Mouse (Mus musculus) limb, embryonic 11.5 days (tissue): ENCODE results near the gene Gm49355. TPM values are rescaled to one million over a fixed set of nuclear protein-coding genes. Genes with fewer than 3 reads are reported as not detected.
A peak's percentile ranks its signal among the peaks of the same experiment; 100 is the strongest.

Experiments
- ATAC-seq: fragments of 200-750 bp; cut with Nextera tagmentation; 2 replicates; pipeline ENCODE4 v1.8.0; 2017; ENCODE audit warnings: low read depth; ENCODE audit not compliant: insufficient number of reproducible peaks, low FRiP score, low TSS enrichment
- DNase-seq: peaks from one replicate; pipeline ENCODE4 v3.0.0-alpha.2; 2015; ENCODE audit warnings: low spot score
- H3K27ac ChIP-seq: fragments of 300-500 bp; sonication (generic); replicated peaks from 2 replicates; pipeline ENCODE4 v1.5.1; 2014; ENCODE audit warnings: low read depth, mild to moderate bottlenecking, low read length
- H3K27me3 ChIP-seq: fragments of 300-500 bp; sonication (generic); 2 replicates; pipeline ENCODE4 v1.6.1; 2014; ENCODE audit warnings: mild to moderate bottlenecking, low read length, mixed read lengths; ENCODE audit not compliant: control insufficient read depth, insufficient read depth
- H3K36me3 ChIP-seq: fragments of 300-500 bp; sonication (generic); 2 replicates; pipeline ENCODE4 v1.6.1; 2014; ENCODE audit warnings: mild to moderate bottlenecking, low read length, moderate library complexity, mixed read lengths; ENCODE audit not compliant: control insufficient read depth, insufficient read depth
- H3K4me1 ChIP-seq: fragments of 300-500 bp; sonication (generic); 2 replicates; pipeline ENCODE4 v1.6.1; 2014; ENCODE audit warnings: low read length, mixed read lengths; ENCODE audit not compliant: control insufficient read depth, insufficient read depth
- H3K4me2 ChIP-seq: fragments of 300-500 bp; sonication (generic); 2 replicates; pipeline ENCODE4 v1.6.1; 2014; ENCODE audit warnings: low read depth, mild to moderate bottlenecking, moderate library complexity; ENCODE audit not compliant: severe bottlenecking
- H3K4me3 ChIP-seq: fragments of 300-500 bp; sonication (generic); 2 replicates; pipeline ENCODE4 v1.5.1; 2014; ENCODE audit warnings: low read depth, low read length
- H3K9ac ChIP-seq: fragments of 300-500 bp; sonication (generic); 2 replicates; pipeline ENCODE4 v1.6.1; 2014; ENCODE audit warnings: mild to moderate bottlenecking, low read length
- H3K9me3 ChIP-seq: fragments of 300-500 bp; sonication (generic); 2 replicates; pipeline ENCODE4 v1.6.1; 2016; ENCODE audit warnings: low read length; ENCODE audit not compliant: control insufficient read depth
- WGBS: fragments of 180-500 bp; shearing (Covaris S2); extraction: QIAGEN DNeasy Blood & Tissue Kit; methylation state at CpG from one replicate; pipeline ENCODE4 v1.1.7; 2014; 5-methylcytosine and 5-hydroxymethylcytosine counted together
- polyA plus RNA-seq: library from polyadenylated mRNA; unstranded; fragments of >200 nt; fragmentation: Nextera tagmentation; extraction: Ambion mirVana; gene quantifications from 2 replicates; pipeline ENCODE4 v1.2.1, GENCODE M21; 2014

Gene Gm49355
- polyA plus RNA-seq, 1 experiment from 2014 or later = 0.04 TPM

DNA sequence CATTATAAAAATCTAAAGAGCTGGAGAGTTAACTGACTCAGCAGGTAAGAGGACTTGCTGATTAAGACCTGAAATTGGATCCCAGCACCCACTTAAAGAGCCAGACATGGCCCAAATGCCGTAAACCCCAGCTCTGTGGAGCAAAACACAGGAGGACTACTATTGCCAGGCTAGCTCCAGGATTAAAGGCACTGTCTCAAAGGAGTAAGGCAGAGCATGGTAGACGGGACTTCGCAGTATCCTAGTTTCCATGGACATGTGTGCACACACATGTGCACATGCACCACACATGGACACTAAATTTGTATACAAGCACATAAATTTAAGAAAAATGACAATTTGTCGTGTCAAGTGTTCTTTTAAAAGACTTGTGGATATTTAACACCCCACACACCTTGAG lies 16.5 kb downstream of the Gm49355 start:
- 68% methylated on average over 4 of the region's 4 CpGs for WGBS
- ATAC-seq = no peak
- no peak overlapping the region for H3K4me3 ChIP-seq
- no peak overlapping the region for H3K9ac ChIP-seq
- H3K9me3 ChIP-seq = no peaks in the 10 kb centered on the region
- no peak overlapping the region for H3K4me2 ChIP-seq
- no peak for DNase-seq
- no peaks in the 10 kb centered on the region for H3K27me3 ChIP-seq
- no peaks in the 10 kb centered on the region for H3K4me1 ChIP-seq
- H3K27ac ChIP-seq = no peak overlapping the region
- no peaks in the 10 kb centered on the region for H3K36me3 ChIP-seq

- no peak overlapping the region for H3K27ac ChIP-seq
- no peaks in the 10 kb centered on the region for H3K36me3 ChIP-seq
- 62% methylated on average over 3 of the region's 3 CpGs for WGBS
- H3K4me2 ChIP-seq = no peak overlapping the region
- no peaks in the 10 kb centered on the region for H3K4me1 ChIP-seq
- H3K9me3 ChIP-seq = no peaks in the 10 kb centered on the region
- DNase-seq (no peak), ATAC-seq (no peak)
- no peak overlapping the region for H3K9ac ChIP-seq
- H3K27me3 ChIP-seq = no peaks in the 10 kb centered on the region
- H3K4me3 ChIP-seq = no peak overlapping the region
Measured at GRCm38 (mm10) chr14:12300677-12301076, 16.9 kb downstream of the Gm49355 start.

DNA sequence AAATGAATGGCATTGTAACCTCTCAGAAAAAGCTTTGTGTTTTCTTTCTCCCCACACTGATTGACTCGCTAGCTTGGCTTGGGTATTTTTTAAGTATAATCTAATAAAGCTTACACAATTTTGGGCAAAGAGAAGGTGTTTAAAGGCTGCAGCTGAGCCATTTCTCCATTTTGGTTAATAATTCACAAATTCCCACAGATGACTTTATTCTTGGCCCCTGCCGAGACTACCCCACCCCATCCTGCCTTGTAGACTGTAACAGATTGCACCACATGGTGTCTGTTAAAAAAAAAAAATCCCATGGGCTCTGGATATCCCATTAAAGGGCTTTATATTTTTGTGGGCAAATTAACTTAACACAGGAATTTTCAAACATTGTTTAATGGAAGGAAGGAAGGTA lies 19.3 kb downstream of the Gm49355 start:
- WGBS = 83% methylated on average over 2 of the region's 2 CpGs
- no peak overlapping the region for H3K4me3 ChIP-seq
- no peaks in the 10 kb centered on the region for H3K36me3 ChIP-seq
- no peak overlapping the region for H3K27ac ChIP-seq
- H3K9me3 ChIP-seq = no peaks in the 10 kb centered on the region
- no peak for DNase-seq
- no peaks in the 10 kb centered on the region for H3K4me1 ChIP-seq
- H3K27me3 ChIP-seq = no peaks in the 10 kb centered on the region
- no peak for ATAC-seq
- H3K4me2 ChIP-seq = no peak overlapping the region
- H3K9ac ChIP-seq = no peak overlapping the region

- Histone ChIP-seq H3K9me3 (no peaks in the 10 kb centered on the region), H3K9ac (no peak overlapping the region), H3K27ac (no peak overlapping the region), H3K27me3 (peaks cover 24% of the 10 kb centered on the region), H3K4me3 (no peak overlapping the region), H3K4me2 (no peak overlapping the region), H3K4me1 (no peaks in the 10 kb centered on the region), H3K36me3 (no peaks in the 10 kb centered on the region)
- ATAC-seq (no peak), DNase-seq (no peak)
- 81% methylated on average over 7 of the region's 7 CpGs for WGBS
Measured at GRCm38 (mm10) chr14:12333622-12334021, 49.8 kb downstream of the Gm49355 start.

DNA sequence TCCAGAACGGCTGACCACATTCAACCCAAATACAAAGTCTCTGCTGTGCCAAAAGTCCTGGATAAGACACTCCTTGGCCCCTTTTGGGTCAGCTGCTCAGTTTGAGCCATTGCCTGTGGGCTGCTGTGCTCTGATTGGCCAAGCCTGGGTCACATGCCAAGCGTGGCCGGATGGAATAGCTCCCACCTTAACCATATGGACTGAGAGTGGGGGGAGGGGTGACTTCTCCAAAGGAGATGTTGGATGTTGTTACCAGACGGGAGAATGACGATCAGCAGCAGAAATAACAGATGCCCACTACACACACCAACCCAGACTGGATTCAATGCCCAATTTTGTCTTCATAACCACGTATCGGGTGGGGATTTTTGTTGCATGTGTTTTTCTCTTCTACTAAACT lies 51.1 kb downstream of the Gm49355 start:
- Histone ChIP-seq H3K27me3 (peaks cover 33% of the 10 kb centered on the region), H3K36me3 (no peaks in the 10 kb centered on the region), H3K4me1 (no peaks in the 10 kb centered on the region), H3K9ac (no peak overlapping the region), H3K9me3 (no peaks in the 10 kb centered on the region), H3K4me2 (no peak overlapping the region), H3K27ac (no peak overlapping the region), H3K4me3 (no peak overlapping the region)
- 34% methylated on average over 7 of the region's 7 CpGs for WGBS
- peak; percentile 24 for DNase-seq
- ATAC-seq = no peak; the same call in 1 of the 2 replicates

DNA sequence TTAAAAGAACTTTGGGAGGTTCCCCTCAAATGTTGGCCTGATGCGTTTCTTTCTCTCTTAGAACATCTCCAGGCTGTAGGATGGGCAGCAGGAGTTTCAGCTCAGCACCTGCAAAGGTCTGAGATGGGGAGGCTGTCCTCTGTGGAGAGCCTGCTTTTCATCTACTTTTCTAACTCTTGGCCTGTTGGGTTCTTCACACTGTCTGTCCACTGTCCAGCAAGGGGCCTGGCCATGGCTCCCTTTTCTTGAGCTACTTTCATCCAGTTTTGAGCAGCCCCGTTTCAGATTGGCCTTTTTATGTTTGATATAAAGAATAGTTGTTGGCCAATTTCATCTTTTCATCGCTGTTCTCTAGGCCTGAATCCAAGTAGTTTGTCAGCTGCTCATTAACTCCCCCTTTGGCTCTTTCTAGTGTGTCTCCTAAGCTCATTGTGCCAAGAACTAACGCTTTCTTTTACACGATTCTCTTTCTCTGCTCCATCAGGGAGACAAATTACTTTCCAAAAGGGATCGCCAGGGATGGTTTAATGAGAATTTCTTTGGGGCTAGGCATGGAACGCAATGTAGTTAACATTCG lies 53.7 kb downstream of the Gm49355 start:
- Histone ChIP-seq H3K4me3 (no peak overlapping the region), H3K9ac (no peak overlapping the region), H3K4me2 (no peak overlapping the region), H3K27ac (no peak overlapping the region), H3K4me1 (peaks cover 8% of the 10 kb centered on the region; the same call in 1 of the 2 replicates), H3K36me3 (no peaks in the 10 kb centered on the region), H3K27me3 (peaks cover 53% of the 10 kb centered on the region), H3K9me3 (no peaks in the 10 kb centered on the region)
- 6% methylated on average over 8 of the region's 8 CpGs for WGBS
- ATAC-seq (no peak), DNase-seq (no peak)

DNA sequence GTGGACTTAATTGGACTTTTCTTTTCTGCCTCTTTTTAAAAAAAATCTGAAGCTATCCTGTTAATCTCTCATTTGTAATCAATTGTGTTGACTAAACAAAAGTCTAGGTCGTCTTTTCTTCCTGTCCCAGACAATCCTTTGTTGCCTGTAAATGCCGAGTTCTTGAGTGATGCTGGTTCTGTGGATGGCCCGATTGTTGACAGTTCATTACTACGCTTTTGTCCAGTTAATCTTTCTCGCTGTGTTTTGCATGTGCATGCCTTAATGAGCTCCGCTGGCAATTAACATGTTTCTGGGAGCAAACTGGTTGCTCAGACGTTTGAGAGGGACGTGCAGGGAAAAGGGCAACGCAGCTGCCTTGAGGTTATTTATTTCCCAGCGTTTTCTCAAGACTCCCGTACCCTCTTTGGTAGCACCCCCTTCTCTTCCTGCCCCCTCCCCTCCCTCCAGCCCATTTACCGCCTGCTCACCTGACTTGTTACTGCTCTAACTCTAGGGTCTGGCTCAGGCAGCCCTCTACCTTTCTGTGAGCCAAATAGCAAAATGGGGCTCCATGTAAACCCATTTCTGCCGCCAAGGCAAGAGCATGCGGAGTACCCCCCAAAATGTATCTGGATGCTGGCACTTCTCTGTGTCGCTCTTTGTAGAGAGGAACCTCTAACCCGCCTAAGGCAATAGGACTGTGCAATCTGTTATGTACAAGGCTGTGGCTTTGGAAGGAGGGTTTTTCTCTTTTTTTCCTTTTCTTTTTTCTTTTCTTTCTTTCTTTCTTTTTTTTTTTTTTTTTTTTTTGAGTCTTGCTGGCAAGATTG lies 54.4 kb downstream of the Gm49355 start:
- Histone ChIP-seq H3K27me3 (peaks cover 58% of the 10 kb centered on the region), H3K4me3 (no peak overlapping the region), H3K4me1 (peaks cover 8% of the 10 kb centered on the region; the same call in 1 of the 2 replicates), H3K4me2 (no peak overlapping the region), H3K36me3 (no peaks in the 10 kb centered on the region), H3K27ac (no peak overlapping the region), H3K9me3 (no peaks in the 10 kb centered on the region), H3K9ac (no peak overlapping the region)
- ATAC-seq = no peak
- DNase-seq = no peak
- 1% methylated on average over 16 of the region's 16 CpGs for WGBS

DNA sequence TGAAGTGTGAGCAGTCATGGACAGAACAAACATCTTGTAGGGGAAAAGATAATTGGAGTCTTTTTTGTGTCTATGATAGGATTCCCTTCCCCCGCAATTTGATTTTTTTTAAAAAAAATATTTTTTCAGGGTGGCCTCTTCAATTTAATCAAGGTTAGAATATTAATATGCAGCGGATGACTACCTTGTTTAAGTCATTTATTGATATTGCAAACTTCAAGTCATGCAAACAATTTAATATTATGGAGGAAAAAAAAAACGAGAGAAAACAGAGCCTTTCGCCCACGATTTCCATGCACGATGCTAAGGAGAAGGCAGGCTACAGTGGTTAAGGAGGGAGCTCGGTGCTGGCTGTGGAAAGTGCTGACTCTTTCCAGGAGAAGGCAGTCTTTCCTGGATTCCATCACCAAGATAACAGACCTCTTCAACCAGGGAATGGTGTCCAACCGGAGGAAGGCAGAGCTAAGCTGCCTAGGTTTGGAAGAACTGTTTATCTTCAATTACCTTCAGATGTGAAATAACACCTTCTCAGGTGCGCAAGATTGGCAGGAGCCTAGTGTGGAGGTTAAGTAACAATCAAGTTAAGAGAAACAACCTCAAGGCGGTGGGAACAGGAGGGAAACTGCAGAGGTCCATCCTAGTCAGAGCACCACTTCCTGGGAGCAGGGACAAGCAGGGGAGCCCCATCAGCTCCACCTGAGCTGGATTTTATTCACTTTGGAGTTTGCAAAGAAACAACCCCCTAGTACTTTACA lies 55.2 kb downstream of the Gm49355 start:
- Histone ChIP-seq H3K36me3 (no peaks in the 10 kb centered on the region), H3K9me3 (no peaks in the 10 kb centered on the region), H3K27me3 (peaks cover 66% of the 10 kb centered on the region), H3K9ac (no peak overlapping the region), H3K27ac (no peak overlapping the region), H3K4me2 (no peak overlapping the region), H3K4me3 (no peak overlapping the region), H3K4me1 (peaks cover 8% of the 10 kb centered on the region; the same call in 1 of the 2 replicates)
- DNase-seq = peak; percentile 40
- ATAC-seq = no peak
- whole genome bisulfite sequencing = 1% methylated on average over 10 of the region's 10 CpGs
